Mouse (Mus musculus): ENCODE results near the gene Olfr1223. TPM values are rescaled to one million over a fixed set of nuclear protein-coding genes. Genes with fewer than 3 reads are reported as not detected.
"Not testable (repeated sequence)": the region's sequence is repeated elsewhere in the genome, so short reads cannot be mapped to it uniquely, and the experiment has no call there.

The Olfr1223 gene
- total RNA-seq (2022), result not detected

DNA sequence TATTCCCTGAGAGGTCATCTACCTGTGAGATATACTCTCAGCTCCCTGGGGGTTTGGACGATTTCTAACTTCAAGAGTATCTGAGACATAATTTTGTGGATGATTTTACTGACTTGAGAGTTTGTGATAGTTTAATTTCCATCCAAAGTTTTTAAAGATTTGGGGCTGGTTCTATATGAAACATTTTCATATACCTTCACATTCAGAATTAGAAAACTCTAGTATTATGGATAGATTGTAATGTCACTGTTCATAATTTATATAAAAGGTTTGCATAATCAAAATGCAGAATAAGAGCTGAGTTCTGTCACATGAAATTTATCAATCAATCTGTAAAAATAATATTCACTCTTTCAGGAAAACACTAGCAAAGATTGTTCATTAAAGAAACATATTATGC is at the start of gene Olfr1223:
Gene Olfr1223 (minus strand): TSS at position 101 of the 400 bp plus-strand sequence.
- DNase-seq (ENCODE audit: low spot score), result no peak

DNA sequence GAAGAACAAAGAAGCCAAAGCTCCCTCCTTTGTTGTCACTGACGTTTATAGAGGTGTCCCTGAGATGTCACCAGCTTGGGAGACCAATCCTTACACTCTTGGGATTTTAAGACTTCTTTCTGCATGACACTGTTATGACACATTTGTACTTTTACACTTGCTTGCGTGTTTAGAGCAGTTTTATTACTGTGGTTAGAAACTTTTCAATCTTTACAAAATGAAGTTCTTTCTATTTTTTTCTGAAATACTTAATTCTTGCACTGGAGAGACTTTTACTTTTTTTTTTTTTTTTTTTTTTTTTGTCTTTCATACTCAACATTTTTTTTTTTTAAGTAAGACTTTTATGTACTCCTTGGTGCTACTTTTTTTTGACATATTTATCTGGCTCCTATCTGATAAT is 48.6 kb upstream of the Olfr1223 start, which contains the start of gene Olfr1226:
Gene Olfr1226 (minus strand): TSS at position 101 of the 400 bp plus-strand sequence.
- DNase-seq (ENCODE audit: low spot score), result no peak

DNA sequence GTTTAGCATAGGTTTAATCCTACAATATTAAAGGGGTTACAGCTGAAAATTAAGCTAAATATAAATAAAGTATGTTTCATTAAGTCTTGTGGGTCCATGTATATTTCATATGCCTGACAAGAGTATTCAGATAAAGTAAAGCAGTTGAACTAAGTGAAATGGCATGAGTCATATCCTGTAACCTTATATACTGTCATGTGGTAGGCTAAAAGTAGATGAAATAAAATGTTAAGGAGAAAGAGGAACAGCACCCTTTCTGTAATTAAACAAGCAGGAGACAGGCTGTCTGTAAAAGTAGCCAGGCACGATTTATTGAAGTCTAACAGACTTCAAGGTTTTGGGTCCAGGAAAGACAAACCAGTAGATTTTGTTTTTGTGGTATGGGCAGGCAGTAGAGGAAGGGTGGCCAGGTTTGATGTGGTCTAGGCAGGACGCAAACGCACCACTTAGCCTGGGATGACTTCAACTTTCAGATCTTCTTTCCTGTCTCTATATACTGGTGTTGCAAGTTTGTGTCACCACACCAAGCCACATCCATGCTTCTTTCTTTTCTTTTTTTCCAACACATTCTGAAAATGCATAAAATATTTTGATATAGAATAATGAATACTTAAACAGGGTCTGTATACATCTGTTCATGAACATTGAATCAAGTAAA is 45.1 kb upstream of the Olfr1223 start:
- DNase-seq (ENCODE audit: low spot score), result no peak

- no peak for DNase-seq (ENCODE audit: low spot score)
Observed at GRCm38 (mm10) chr2:89174569-89174968, 23.2 kb upstream of the Olfr1223 start, which contains the start of gene Olfr1225. Olfr1225 (minus strand) TSS chr2:89174669.

DNA sequence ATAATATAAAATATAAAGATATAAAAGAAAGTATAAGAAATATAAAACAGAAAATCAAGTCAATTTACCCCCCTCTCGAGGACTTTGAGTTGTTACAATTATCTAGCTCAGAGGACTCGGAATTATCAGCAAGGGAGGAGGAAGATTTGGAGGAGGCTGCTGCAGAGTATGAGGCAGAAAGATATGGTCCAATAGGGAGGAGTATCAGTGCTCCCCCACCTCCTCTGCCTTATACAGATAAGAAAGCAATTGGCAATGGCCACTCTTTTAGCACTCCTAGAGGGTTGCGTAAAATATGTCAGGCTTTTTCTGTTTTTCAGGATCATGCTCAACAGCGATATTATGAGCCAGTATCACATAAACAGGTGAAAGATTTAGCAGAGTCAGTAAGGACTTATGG is 13.4 kb upstream of the Olfr1223 start:
- DNase-seq (ENCODE audit: low spot score), result not testable (repeated sequence)

GRCm38 (mm10) chr2:89163991-89164390 is 12.6 kb upstream of the Olfr1223 start, which contains the start of gene Olfr1224-ps1:
Olfr1224-ps1 (minus strand) TSS chr2:89164091.
- DNase-seq (ENCODE audit: low spot score), result not testable (repeated sequence)

GRCm38 (mm10) chr2:89132954-89133353 is 18.4 kb downstream of the Olfr1223 start, which contains the start of gene Olfr1222:
Olfr1222 (minus strand) TSS chr2:89133054.
- no peak for DNase-seq (ENCODE audit: low spot score)

GRCm38 (mm10) chr2:89117183-89117582 is 34.2 kb downstream of the Olfr1223 start, which contains the start of gene Olfr1221:
Olfr1221 (minus strand) TSS chr2:89117283.
- no peak for DNase-seq (ENCODE audit: low spot score)

- no peak for DNase-seq (ENCODE audit: low spot score)
Observed at GRCm38 (mm10) chr2:89106735-89107134, 44.6 kb downstream of the Olfr1223 start, which contains the start of gene Olfr1220. Olfr1220 (minus strand) TSS chr2:89106835.

- no peak for DNase-seq (ENCODE audit: low spot score)
Observed at GRCm38 (mm10) chr2:89105651-89106050, 45.7 kb downstream of the Olfr1223 start.

DNA sequence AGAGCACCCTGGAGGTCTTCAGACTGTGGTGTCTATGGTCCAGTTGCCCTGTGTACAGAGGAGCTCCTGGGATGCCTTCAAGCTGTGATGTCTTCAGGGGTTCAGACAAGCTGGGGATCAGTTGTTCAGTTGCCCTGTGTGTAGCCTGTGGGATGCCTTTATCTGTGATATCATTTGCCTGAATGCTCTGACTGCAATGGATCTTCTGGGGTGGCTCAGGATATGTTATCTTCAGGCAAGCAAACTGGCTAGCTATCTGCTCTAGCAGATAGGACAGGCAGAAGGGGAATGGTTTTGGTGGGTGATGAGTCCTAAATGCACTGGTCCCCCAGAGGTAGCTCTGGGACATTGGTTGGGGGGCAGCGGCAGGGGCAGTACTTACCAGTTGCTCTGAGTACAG is 57.5 kb downstream of the Olfr1223 start:
- no peak for DNase-seq (ENCODE audit: low spot score)

Other genes starting within 250 kb of the Olfr1223 start
- not detected for gene Olfr1208, start 249.2 kb downstream of the Olfr1223 start, total RNA-seq (2022)
- gene Olfr1209, start 236.4 kb downstream of the Olfr1223 start, total RNA-seq (2022), result not detected
- gene Olfr1211, start 213.4 kb downstream of the Olfr1223 start, total RNA-seq (2022), result not detected
- gene Olfr1212, start 197.6 kb downstream of the Olfr1223 start, total RNA-seq (2022), result not detected
- not detected for gene Gm13762, start 171.3 kb downstream of the Olfr1223 start, total RNA-seq (2022)
- gene Olfr1214, start 158.9 kb downstream of the Olfr1223 start, total RNA-seq (2022), result not detected
- gene Olfr1215, start 144.6 kb downstream of the Olfr1223 start, total RNA-seq (2022), result not detected
- gene Olfr1216, start 133.2 kb downstream of the Olfr1223 start, total RNA-seq (2022), result not detected
- not detected for gene Olfr1217, start 119.5 kb downstream of the Olfr1223 start, total RNA-seq (2022)
- not detected for gene Olfr1218, start 90.4 kb downstream of the Olfr1223 start, total RNA-seq (2022)
- not detected for gene Olfr1219, start 68.0 kb downstream of the Olfr1223 start, total RNA-seq (2022)
- not detected for gene Olfr1220, start 44.7 kb downstream of the Olfr1223 start, total RNA-seq (2022)
- gene Olfr1221, start 34.3 kb downstream of the Olfr1223 start, total RNA-seq (2022), result not detected
- not detected for gene Olfr1222, start 18.5 kb downstream of the Olfr1223 start, total RNA-seq (2022)
- gene Olfr1224-ps1, start 12.5 kb upstream of the Olfr1223 start, total RNA-seq (2022), result not detected
- not detected for gene Olfr1225, start 23.1 kb upstream of the Olfr1223 start, total RNA-seq (2022)
- not detected for gene Olfr1226, start 48.5 kb upstream of the Olfr1223 start, total RNA-seq (2022)
- gene Olfr1228, start 102.5 kb upstream of the Olfr1223 start, total RNA-seq (2022), result not detected
- gene Olfr1229, start 136.5 kb upstream of the Olfr1223 start, total RNA-seq (2022), result not detected
- gene Olfr1230, start 145.7 kb upstream of the Olfr1223 start, total RNA-seq (2022), result not detected
- not detected for gene Olfr1231, start 155.5 kb upstream of the Olfr1223 start, total RNA-seq (2022)
- gene Olfr1232, start 178.1 kb upstream of the Olfr1223 start, total RNA-seq (2022), result not detected
- gene Olfr1233, start 190.8 kb upstream of the Olfr1223 start, total RNA-seq (2022), result not detected
- gene Olfr1234, start 213.3 kb upstream of the Olfr1223 start, total RNA-seq (2022), result not detected

Measured in heart, adult 8-10 months (tissue).